Mouse (Mus musculus) heart, embryonic 14.5 days (tissue): Measurements from ENCODE around the gene Tgtp2. TPM values are rescaled to one million over a fixed set of nuclear protein-coding genes. Genes with fewer than 3 reads are reported as not detected.
"Not testable (repeated sequence)": the region's sequence is repeated elsewhere in the genome, so short reads cannot be mapped to it uniquely, and the experiment has no call there.

ENCODE experiments used
- ATAC-seq: fragments of 200-750 bp; cut with Nextera tagmentation; 2 replicates; pipeline ENCODE4 v1.8.0; 2017; ENCODE audit warnings: low read depth, moderate TSS enrichment; ENCODE audit not compliant: insufficient number of reproducible peaks, insufficient read depth, low FRiP score
- H3K27ac ChIP-seq, 2 experiments: fragments of 200-500 bp in 1 of 2; fragments of 300-500 bp in 1 of 2; sonication (generic) in 1 of 2; replicated peaks in 1 of 2; 2 replicates each; pipeline ENCODE4 v1.5.1; 2012 to 2014; ENCODE audit warnings: low read depth in 2 of 2, low read length in 2 of 2, control low read depth in 1 of 2, mild to moderate bottlenecking in 1 of 2, mixed read lengths in 1 of 2; ENCODE audit not compliant: control insufficient read depth in 1 of 2, insufficient read depth in 1 of 2
- H3K27me3 ChIP-seq: fragments of 300-500 bp; sonication (generic); 2 replicates; pipeline ENCODE4 v1.6.1; 2014; ENCODE audit warnings: mild to moderate bottlenecking, low read length, control low read depth; ENCODE audit not compliant: control insufficient read depth, insufficient read depth
- H3K36me3 ChIP-seq: fragments of 300-500 bp; sonication (generic); 2 replicates; pipeline ENCODE4 v1.6.1; 2014; ENCODE audit warnings: mild to moderate bottlenecking, control low read depth, low read length, mixed read lengths; ENCODE audit not compliant: control insufficient read depth, insufficient read depth
- H3K4me1 ChIP-seq, 2 experiments: fragments of 200-500 bp in 1 of 2; fragments of 300-500 bp in 1 of 2; sonication (generic) in 1 of 2; 2 replicates each; pipeline ENCODE4 v1.6.1; 2012 to 2014; ENCODE audit warnings: low read length in 2 of 2, control low read depth in 1 of 2, mixed read lengths in 1 of 2; ENCODE audit not compliant: control insufficient read depth in 2 of 2, insufficient read depth in 2 of 2
- H3K4me2 ChIP-seq: fragments of 300-500 bp; sonication (generic); 2 replicates; pipeline ENCODE4 v1.6.1; 2014; ENCODE audit warnings: mild to moderate bottlenecking, low read length
- H3K4me3 ChIP-seq, 2 experiments: fragments of 200-500 bp in 1 of 2; fragments of 300-500 bp in 1 of 2; sonication (generic) in 1 of 2; 2 replicates each; pipeline ENCODE4 v1.5.1; 2012 to 2014; ENCODE audit warnings: low read length in 2 of 2, mild to moderate bottlenecking in 2 of 2, control low read depth in 1 of 2, low read depth in 1 of 2, moderate library complexity in 1 of 2; ENCODE audit not compliant: control insufficient read depth in 1 of 2, insufficient read depth in 1 of 2
- H3K9ac ChIP-seq: fragments of 300-500 bp; sonication (generic); 2 replicates; pipeline ENCODE4 v1.6.1; 2014; ENCODE audit warnings: mild to moderate bottlenecking, low read length
- H3K9me3 ChIP-seq: fragments of 300-500 bp; sonication (generic); 2 replicates; pipeline ENCODE4 v1.6.1; 2016; ENCODE audit warnings: low read length, control low read depth; ENCODE audit not compliant: control insufficient read depth
- polyA plus RNA-seq: library from polyadenylated mRNA; unstranded; fragments of >200 nt; fragmentation: Nextera tagmentation; extraction: Ambion mirVana; gene quantifications from 2 replicates; pipeline ENCODE4 v1.2.1, GENCODE M21; 2014

Gene Tgtp2
- polyA plus RNA-seq, 1 experiment from 2014 or later: not detected

DNA sequence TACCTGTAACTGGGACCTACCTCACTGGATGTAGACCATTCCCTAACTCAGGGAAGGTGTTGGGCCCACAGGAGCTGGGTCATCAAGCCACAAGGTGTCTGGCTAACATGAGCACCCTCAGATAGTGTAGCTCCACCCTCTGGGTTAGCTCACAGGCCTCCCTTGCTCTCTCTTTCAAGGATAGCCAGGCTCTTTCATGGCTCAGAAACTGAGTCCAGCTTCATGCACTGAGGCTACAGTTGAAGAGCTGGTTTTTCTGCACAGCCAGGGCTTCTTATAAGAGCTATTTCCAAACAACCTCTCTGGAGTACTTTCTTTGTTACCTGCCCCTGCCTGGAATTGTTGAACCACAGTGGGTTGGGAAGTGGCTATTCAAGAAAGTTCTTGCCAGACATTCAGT, 51.9 kb downstream of the Tgtp2 start:
- not testable (repeated sequence) for H3K4me1 ChIP-seq, H3K9me3 ChIP-seq, ATAC-seq, H3K27me3 ChIP-seq, H3K9ac ChIP-seq, H3K27ac ChIP-seq, H3K4me3 ChIP-seq, H3K4me2 ChIP-seq, H3K36me3 ChIP-seq

Other genes with a start within 250 kb of the Tgtp2 start
- 3.2 and 3.8 TPM in 2 replicates for gene Trim41, start 246.9 kb downstream of the Tgtp2 start, polyA plus RNA-seq
- 1.4 and 1.5 TPM in 2 replicates for gene Trim7, start 238.1 kb downstream of the Tgtp2 start, polyA plus RNA-seq
- gene Gm12184, start 237.6 kb downstream of the Tgtp2 start, polyA plus RNA-seq: 5.7 and 7.0 TPM in 2 replicates
- 10.2 and 11.0 TPM in 2 replicates for gene Irgm1, start 192.5 kb downstream of the Tgtp2 start, polyA plus RNA-seq
- gene Gm5431, start 162.0 kb downstream of the Tgtp2 start, polyA plus RNA-seq: 0.30 TPM in 1 of 2 replicates, not detected in the other
- 2.0 and 2.2 TPM in 2 replicates for gene Psme2b, start 118.0 kb downstream of the Tgtp2 start, polyA plus RNA-seq
- gene Olfr56, start 85.3 kb downstream of the Tgtp2 start, polyA plus RNA-seq: not detected in 2 replicates
- gene 9930111J21Rik1, start 84.8 kb downstream of the Tgtp2 start, polyA plus RNA-seq: 0.57 and 0.59 TPM in 2 replicates
- not detected in 2 replicates for gene Gm12185, start 72.0 kb downstream of the Tgtp2 start, polyA plus RNA-seq
- 0.18 TPM in 1 of 2 replicates, not detected in the other for gene Tgtp1, start 70.0 kb downstream of the Tgtp2 start, polyA plus RNA-seq
- 0.26 and 1.00 TPM in 2 replicates for gene 9930111J21Rik2, start 13.0 kb downstream of the Tgtp2 start, polyA plus RNA-seq
- 0.98 and 1.3 TPM in 2 replicates for gene Ifi47, start 12.4 kb upstream of the Tgtp2 start, polyA plus RNA-seq
- gene Olfr1396, start 50.7 kb upstream of the Tgtp2 start, polyA plus RNA-seq: not detected in 2 replicates
- gene Olfr1395, start 78.1 kb upstream of the Tgtp2 start, polyA plus RNA-seq: not detected in 2 replicates
- gene Olfr1394, start 90.2 kb upstream of the Tgtp2 start, polyA plus RNA-seq: not detected in 2 replicates
- 4.4 and 5.9 TPM in 2 replicates for gene Btnl9, start 123.0 kb upstream of the Tgtp2 start, polyA plus RNA-seq
- 30.3 and 32.2 TPM in 2 replicates for gene Zfp62, start 139.1 kb upstream of the Tgtp2 start, polyA plus RNA-seq
- gene Mgat1, start 180.0 kb upstream of the Tgtp2 start, polyA plus RNA-seq: 38.3 and 43.5 TPM in 2 replicates
- 0.18 and 0.35 TPM in 2 replicates for gene Olfr1393, start 214.1 kb upstream of the Tgtp2 start, polyA plus RNA-seq
- not detected in 2 replicates for gene Olfr1392, start 221.1 kb upstream of the Tgtp2 start, polyA plus RNA-seq
- gene Olfr10, start 240.5 kb upstream of the Tgtp2 start, polyA plus RNA-seq: not detected in 2 replicates